Mouse (Mus musculus): ENCODE data around the gene Wnt16. TPM values are rescaled to one million over a fixed set of nuclear protein-coding genes. Genes with fewer than 3 reads are reported as not detected.

The Wnt16 gene
- 1.6 TPM in 1 of 2 replicates, not detected in the other for polyA plus RNA-seq (2012; ENCODE audit: low replicate concordance)

DNA sequence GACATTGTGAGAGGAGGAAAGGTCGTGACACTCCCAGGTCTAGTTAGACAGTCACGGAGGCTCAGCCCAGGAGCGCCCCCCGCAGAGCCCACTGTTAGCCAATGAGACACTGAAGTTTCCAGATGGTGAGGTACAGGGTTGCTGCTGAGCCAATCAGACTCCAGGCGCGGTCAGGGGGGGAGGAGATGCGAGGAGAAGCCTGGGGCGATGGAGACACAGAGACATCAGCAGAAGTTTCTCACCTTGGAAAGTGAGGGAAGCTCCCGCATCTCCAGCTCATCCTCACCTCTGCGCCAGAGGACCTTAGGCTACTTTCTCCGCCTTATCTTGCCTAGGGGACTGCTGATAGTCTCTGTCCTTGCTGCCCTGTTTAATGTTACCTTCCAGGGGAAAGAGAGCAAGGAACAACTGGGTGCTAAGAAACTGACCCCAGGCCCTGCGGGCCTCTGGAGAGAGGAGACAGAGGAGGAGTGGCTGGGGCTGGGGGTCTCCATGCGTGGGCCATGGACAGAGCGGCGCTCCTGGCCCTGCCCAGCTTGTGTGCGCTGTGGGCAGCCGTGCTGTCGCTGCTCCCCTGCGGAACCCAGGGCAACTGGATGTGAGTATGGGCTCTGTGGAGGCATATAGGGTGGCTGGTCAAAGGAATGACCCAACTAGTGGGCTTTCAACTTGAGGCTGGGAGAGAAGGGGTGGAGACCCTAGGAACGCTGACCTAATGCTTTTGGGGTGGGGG is at the start of gene Wnt16:
TSS of gene Wnt16 (plus strand) at position 224 of the 733 bp plus-strand sequence.

Other genes starting within 250 kb of the Wnt16 start
- gene Fam3c, start 68.0 kb downstream of the Wnt16 start, polyA plus RNA-seq (2012; ENCODE audit: low replicate concordance) = 15.2 and 19.6 TPM in 2 replicates

Data from hematopoietic multipotent progenitor cell, adult 10-12 weeks (in vitro differentiated cells).